Mouse (Mus musculus): ENCODE data around the gene Mydgf.

Mydgf gene

DNA sequence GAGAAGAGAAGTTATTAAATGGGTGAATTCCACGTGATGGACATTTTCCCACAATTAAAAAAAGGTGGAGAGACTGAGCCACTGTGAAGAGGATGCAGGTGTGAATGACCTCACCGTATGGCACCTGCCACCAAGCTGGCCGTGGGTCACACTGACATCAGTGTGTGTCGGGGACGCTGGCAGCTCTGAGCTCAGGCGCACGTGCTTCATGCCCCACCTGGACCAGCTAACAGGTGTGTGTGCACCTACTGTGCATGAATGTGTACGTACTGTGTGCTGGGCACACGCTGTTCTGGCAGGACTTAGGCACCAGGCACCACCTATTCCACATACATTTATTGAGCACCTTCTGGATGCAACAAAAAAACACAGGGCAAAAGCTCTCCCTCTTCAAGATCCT, 39.2 kb downstream of the Mydgf start:
- no peak for DNase-seq (ENCODE audit: low read depth)

DNA sequence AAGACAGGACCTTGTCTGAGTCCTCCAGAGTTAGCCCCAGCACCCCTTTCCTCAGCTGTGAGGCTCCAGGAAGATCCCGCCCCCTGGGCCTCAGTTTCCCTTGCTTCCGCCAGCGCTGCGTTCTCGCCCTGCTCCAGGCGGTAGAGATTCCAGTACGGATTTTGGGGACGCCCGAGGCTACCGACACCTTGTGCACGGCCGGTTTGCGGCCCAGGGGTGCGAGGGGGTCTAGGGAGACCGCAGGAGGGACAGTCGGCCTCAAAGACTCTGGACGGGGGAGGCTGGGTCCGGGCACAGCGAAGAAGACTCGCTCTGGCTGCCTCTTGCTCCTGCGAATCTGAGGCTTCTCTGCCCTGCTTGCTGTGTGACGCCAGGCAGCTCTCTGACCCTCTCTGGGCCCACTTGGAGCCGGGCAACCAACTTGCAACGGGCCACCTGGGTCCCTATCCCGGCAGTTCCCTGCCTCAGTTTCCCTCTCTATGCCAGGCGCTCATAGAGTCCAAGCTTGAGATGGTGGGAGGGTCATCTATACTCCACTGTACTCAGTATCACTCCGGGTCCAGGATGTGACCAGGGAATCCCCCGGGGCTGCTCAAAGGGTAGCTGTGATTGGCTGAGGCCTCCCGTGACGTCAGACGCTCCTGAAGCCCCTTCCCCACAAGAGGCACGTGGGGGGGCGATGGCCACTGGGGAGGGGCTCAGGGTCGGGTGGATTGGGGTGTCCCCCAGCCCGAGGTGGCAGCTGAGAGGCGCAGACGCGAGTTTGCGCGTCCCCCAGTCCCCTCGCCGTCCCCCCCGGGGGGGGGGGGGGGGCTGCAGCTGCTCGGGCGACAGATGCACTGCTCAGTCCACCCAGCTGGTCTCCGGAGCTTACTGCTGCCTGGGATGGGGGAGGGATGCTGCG, 41.8 kb downstream of the Mydgf start:
- DNase-seq (ENCODE audit: low read depth): no peak

DNA sequence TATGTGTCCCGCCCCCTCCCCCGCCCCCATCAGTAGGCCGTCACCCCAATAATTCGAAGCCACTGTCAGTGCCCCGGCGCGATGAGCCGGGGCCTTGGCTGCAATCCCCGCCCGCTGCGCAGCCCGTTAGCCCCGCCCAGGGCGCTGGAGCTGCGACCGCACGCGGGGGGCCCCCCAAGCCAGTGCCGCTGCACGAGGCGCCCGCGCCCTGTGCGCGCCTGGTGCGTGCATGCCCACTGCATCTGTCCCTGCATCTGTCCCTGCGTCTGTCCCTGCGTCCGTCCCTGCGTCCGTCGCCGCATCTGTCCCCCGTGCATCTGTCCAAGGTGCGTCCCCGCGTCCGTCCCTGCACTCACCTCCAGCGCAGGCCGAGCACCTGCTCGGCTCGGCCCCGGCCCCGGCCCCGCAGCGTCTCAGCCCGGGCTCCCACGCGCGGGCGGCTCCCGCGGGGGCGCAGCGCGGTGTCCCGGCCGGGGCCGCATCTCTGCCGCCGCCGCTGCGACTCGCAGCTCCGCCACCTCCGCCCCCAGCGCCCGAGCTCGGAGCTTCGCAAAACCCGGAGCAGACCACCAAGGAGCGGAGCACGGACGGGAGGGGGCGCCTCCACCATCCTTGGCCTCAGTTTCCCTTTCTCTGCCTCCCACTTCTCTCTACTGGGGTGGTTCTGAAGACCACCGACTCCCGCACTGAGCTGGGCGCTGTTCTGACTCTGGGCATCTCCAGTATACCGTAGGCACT, 43.7 kb downstream of the Mydgf start, which contains the start of gene Sema6b:
Sema6b (minus strand) TSS at position 486 of the 738 bp plus-strand sequence.
- DNase-seq (ENCODE audit: low read depth): peak; percentile 64

DNA sequence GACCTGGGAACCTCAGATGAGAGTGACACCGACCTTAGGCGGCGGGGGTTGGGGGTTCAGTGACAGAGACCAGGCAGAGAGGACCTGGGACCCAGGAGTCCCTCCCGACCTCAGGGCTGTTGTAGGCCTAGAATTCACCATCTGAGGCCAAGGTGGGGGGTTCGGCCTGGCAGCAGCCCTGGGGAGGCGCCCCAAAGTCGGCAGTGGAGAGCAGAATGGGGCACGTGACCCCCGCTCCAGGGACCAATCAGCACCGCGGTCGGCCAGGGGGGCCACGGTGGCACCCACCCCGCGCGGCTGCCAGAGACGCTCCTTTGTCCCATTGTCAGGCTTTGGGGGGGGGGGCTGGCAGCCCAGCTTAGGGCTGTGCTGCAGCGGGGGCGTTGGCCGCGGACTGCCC, 44.4 kb downstream of the Mydgf start:
- no peak for DNase-seq (ENCODE audit: low read depth)

GRCm38 (mm10) chr17:56137839-56138613, 45.7 kb downstream of the Mydgf start:
- DNase-seq (ENCODE audit: low read depth): no peak

DNA sequence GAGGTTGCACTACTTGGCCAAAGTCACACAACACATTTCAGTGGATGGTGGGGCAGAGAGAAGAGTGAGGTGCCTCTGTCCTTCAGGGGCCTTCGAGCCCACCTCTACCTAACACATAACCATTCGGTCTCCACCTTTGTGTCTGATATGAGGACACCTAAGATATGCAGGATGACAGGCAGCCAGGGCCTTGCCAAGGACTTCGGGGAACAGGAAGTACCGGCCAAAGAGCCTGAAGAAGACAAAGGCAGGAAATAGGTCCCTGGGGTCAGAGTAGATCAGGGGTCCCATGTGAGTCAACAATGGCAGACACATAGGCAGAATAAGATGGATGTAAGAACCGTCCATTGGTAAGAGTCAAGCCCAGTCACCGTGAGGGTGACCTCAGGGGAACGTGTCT, 47.2 kb downstream of the Mydgf start:
- DNase-seq (ENCODE audit: low read depth): no peak

GRCm38 (mm10) chr17:56134463-56134971, 49.2 kb downstream of the Mydgf start:
- DNase-seq (ENCODE audit: low read depth): peak; percentile 86

DNA sequence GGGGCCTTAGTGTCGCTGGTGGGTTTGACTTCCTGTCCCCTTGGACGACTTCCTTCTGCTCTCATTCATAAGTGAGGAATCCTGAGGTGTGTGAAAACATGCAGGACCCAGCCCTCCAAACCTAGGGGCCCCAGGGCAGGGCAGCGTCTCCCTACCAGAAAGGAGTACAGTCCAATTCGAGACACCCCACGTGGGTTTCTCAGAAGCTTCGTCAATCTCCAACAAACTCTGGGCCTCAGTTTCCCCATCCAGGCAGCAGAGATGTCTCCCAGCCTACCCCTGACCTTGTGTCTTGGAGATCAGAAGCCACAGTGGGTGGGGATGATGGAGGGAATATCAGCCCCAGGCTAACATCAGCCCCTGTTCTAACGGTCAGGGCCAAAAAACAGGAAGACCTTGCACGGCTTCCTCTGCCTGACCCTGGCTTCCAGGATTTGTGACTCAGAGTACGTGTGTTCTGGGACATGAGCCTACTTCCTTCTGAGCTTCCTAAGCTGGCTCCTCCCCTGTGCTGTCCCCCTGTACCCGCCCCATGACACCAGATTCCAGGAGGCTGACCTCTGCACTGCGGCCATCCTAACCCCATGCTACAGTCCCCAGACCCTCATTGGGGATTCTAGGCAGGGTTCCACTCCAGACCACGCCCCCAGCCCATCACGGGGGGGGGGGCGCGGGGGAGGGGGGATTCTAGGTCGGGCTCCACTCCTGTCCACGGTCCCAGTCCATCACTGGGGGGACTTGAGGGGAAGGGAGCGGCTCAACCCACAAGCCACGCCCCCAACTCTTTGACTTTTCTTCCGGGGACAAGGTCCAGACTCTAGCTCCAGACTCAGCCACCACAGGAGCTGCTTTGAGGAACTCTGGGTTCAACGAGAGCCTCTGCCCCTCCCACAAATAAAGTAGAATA, 50.0 kb downstream of the Mydgf start:
- peak; percentile 75 for DNase-seq (ENCODE audit: low read depth)

DNA sequence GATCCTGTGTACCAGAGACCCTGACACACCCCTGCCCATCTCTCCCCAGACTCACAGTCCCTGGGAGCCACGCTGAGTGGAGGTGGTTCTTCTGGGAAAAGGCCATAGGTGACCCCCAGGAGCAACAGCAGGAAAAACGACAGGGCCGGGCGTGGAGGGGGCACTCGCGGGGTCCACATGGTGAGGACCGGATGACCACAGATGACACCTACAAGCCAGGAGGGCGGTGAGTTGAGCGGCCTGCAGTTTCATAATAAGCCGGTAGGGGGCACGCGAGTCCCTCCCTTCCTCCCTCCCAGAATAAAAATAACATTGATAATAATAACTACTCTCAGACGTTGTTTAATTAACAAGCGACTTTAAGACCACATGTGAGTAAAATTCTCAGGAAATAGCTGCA, 51.1 kb downstream of the Mydgf start:
- peak; percentile 88 for DNase-seq (ENCODE audit: low read depth)

DNA sequence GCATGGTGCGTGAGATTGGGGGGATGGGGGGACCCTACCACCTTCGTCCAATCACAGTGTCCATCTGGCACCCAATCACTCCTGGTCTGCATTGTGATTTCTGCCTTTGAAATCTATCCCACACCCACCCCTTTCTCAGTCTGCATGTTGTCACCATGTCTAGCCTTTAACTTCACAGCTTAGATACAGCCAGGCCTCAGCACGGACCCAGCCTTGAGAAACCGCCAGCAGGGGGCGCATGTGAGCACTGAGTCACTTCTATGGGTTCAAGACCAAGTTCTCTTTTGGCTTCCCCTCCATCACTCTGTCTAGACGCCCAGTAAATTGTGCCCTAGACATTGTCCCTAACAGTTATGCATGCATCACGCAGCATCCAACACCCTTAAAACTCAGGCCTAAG, 51.9 kb downstream of the Mydgf start:
- peak; percentile 87 for DNase-seq (ENCODE audit: low read depth)

DNA sequence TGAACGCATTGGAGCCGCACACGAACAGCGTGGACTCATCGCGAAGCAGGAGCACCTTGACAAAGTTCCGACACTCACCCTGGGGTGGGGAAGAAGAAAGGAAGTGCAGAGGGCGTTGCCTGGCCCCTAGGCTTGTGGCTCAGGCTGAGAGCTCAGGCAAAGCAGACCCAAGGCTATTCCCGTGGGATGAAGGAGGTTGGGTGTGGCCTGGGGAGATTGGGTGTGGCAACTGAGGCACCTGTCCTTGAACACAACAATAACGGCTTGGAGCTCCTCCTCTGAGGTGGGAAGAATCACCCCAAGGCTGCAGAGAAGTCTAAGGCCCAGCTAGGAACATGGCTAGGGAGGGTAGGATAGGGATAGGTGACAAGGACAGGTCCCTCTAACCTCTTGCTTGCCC, 52.6 kb downstream of the Mydgf start:
- no peak for DNase-seq (ENCODE audit: low read depth)

DNA sequence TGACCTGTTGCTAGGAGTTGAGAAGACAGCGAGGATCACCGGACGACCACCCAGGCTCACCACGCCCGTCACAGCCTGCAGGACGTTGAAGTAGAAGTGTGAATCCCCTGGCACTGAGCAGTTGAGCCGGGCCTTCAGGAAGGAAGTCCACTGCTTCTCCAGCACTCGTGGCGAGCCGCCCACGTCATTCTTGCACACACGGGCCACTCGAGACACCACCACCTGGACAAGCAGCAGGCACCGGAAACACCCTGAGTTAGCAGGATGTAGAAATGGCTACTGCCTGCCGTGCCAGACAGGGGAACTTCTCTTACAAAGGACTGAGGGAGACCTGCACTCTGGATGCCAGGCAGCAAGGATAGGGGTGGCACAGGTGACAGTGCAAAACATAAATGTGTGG, 55.5 kb downstream of the Mydgf start:
- DNase-seq (ENCODE audit: low read depth): no peak

DNA sequence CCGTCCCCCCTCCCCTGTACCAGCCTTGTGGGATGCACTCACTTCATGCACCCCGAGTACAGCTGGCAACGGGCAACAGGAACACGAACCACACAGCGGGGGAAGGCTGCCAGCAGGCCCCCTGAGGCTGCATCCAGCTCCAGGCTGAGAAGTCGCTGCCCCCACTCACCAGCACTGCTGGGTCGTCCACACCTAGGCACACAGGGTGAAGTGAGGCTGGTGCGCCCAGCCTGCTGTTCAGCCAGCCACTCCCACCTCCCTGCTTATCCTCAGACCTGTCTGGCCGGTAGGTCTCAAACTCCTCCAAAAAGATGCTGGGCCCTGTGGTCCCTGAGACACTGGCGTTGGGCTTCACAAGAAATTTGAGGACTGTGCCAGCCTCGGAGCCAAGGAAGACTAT, 57.5 kb downstream of the Mydgf start:
- DNase-seq (ENCODE audit: low read depth): no peak

Measured in induced T-regulatory cell, adult 2 months (primary cell).